Mouse (Mus musculus): ENCODE results near the gene Saal1. TPM values are rescaled to one million over a fixed set of nuclear protein-coding genes. Genes with fewer than 3 reads are reported as not detected.
A peak's percentile ranks its signal among the peaks of the same experiment; 100 is the strongest.

The Saal1 gene
- polyA plus RNA-seq, 1 experiment from 2014 or later: 11.8 TPM

DNA sequence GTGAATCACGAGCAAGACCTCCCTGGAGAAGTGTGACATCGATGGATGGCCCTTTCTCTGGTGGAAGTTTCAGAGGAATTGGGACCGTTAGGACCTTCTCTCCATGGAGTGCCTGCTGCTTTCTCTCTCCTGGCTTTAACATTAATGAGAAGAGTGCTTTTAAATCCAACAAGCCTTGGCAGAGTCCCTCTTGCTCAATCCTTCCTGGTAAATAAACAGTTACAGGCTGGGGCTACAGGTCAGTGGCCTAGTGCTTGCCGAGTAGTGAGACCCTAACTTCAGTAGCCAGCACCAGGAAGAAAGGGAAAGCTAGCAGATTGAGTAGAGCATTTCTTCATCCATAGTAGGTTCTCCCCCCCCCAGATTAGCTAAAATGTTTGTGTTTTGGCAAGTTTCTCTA is 22.0 kb upstream of the Saal1 start, which contains the start of gene Saa4:
Gene Saa4, minus strand, starts transcription at position 146 of the 400 bp plus-strand sequence.
- Histone ChIP-seq H3K9ac (ENCODE audit: low read depth, low read length) (peak within 1 kb of the TSS; percentile 40), H3K27ac (ENCODE audit: low read length) (peak within 1 kb of the TSS; percentile 41; the same call in 1 of the 2 replicates), H3K4me2 (ENCODE audit: low read depth, low read length) (peak within 1 kb of the TSS; percentile 22), H3K4me1 (ENCODE audit: control insufficient read depth, low read depth, low read length) (no peaks in the 10 kb centered on the region; the same call in 1 of the 2 replicates), H3K36me3 (ENCODE audit: control insufficient read depth, insufficient read depth) (no peaks in the 10 kb centered on the region), H3K4me3 (ENCODE audit: low read depth, low read length) (peak within 1 kb of the TSS; percentile 44), H3K27me3 (ENCODE audit: control insufficient read depth, insufficient read depth, low read depth, low read length) (no peaks in the 10 kb centered on the region), H3K9me3 (replicated peaks; ENCODE audit: control insufficient read depth, low read length) (no peaks in the 10 kb centered on the region)
- ATAC-seq (ENCODE audit: low read depth): peak; percentile 75
- 54% methylated on average over 4 of the region's 4 CpGs for WGBS (ENCODE audit: insufficient replicate concordance)

DNA sequence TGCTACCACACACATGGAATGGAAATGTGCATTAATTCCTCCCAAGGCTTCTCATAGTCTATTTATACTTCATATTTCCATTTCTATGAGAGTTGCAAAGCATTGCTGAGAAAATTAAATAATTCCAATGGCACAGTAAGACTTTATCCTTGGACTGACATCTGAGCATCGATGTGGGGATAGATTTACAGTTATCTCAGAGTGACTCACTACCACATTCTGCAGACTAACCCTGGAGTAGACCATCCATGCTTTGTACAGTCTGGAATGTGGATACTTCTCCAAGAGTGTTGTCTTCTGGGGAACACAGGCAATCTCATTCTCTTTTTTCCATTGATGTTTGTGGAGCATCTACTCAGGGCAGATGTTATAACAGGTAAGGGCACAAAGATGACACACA is 17.1 kb upstream of the Saal1 start:
- no peak overlapping the region for H3K27ac ChIP-seq (ENCODE audit: low read length)
- H3K9ac ChIP-seq (ENCODE audit: low read depth, low read length): no peak overlapping the region
- WGBS (ENCODE audit: insufficient replicate concordance): 57% methylated on average over 1 of the region's 1 CpGs
- peaks cover 5% of the 10 kb centered on the region for H3K4me1 ChIP-seq (ENCODE audit: control insufficient read depth, low read depth, low read length)
- no peak overlapping the region for H3K4me3 ChIP-seq (ENCODE audit: low read depth, low read length)
- no peaks in the 10 kb centered on the region for H3K9me3 ChIP-seq (replicated peaks; ENCODE audit: control insufficient read depth, low read length)
- H3K27me3 ChIP-seq (ENCODE audit: control insufficient read depth, insufficient read depth, low read depth, low read length): no peaks in the 10 kb centered on the region
- no peak overlapping the region for H3K4me2 ChIP-seq (ENCODE audit: low read depth, low read length)
- no peak for ATAC-seq (ENCODE audit: low read depth)
- no peaks in the 10 kb centered on the region for H3K36me3 ChIP-seq (ENCODE audit: control insufficient read depth, insufficient read depth)

DNA sequence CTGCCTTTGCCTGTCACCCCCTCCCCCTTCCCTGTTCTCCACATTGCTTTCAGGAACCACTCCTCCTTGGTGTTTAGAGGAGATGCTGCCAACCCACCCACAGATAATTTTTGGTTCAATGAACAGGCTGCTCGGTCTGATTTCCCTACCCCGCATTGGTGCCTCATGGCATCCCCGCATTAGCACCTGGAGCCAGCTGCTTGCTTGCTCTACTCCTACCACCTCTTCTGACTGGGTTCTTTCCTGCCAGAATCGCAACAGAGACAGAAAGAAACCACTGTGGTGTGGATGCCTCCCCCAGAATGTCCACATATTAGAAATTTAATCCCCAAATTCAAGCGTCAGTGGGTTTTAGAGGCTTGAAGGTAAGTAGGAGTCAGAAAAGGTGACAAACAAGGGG is 13.9 kb upstream of the Saal1 start:
- H3K9me3 ChIP-seq (replicated peaks; ENCODE audit: control insufficient read depth, low read length): no peaks in the 10 kb centered on the region
- H3K4me1 ChIP-seq (ENCODE audit: control insufficient read depth, low read depth, low read length): peaks cover 8% of the 10 kb centered on the region
- H3K4me2 ChIP-seq (ENCODE audit: low read depth, low read length): no peak overlapping the region
- H3K36me3 ChIP-seq (ENCODE audit: control insufficient read depth, insufficient read depth): no peaks in the 10 kb centered on the region
- H3K27me3 ChIP-seq (ENCODE audit: control insufficient read depth, insufficient read depth, low read depth, low read length): no peaks in the 10 kb centered on the region
- WGBS (ENCODE audit: insufficient replicate concordance): 55% methylated on average over 5 of the region's 5 CpGs
- H3K4me3 ChIP-seq (ENCODE audit: low read depth, low read length): no peak overlapping the region
- no peak for ATAC-seq (ENCODE audit: low read depth)
- H3K9ac ChIP-seq (ENCODE audit: low read depth, low read length): no peak overlapping the region
- H3K27ac ChIP-seq (ENCODE audit: low read length): no peak overlapping the region; the same call in 1 of the 2 replicates

DNA sequence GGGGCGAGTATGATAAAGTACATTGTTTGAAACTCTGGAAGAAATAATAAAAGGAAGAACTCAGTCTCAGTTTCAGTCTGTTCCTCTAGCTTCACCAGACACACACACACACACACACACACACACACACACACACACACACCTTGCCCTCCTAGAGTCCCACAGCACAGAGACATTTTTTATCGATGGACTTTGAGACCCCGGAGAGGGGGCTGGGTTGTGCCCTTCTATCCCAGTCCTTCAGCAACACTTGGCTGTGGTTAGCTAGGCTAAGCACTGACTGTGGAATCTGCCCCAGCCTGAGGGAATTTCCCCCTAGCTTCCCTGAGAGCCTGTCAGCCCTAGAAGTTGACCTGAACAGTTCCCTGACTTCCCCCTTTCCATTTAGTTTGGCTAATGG is 13.4 kb upstream of the Saal1 start:
- H3K27me3 ChIP-seq (ENCODE audit: control insufficient read depth, insufficient read depth, low read depth, low read length): no peaks in the 10 kb centered on the region
- H3K4me1 ChIP-seq (ENCODE audit: control insufficient read depth, low read depth, low read length): peaks cover 8% of the 10 kb centered on the region
- H3K4me2 ChIP-seq (ENCODE audit: low read depth, low read length): no peak overlapping the region
- H3K36me3 ChIP-seq (ENCODE audit: control insufficient read depth, insufficient read depth): no peaks in the 10 kb centered on the region
- no peak overlapping the region for H3K9ac ChIP-seq (ENCODE audit: low read depth, low read length)
- WGBS (ENCODE audit: insufficient replicate concordance): 64% methylated on average over 3 of the region's 3 CpGs
- H3K4me3 ChIP-seq (ENCODE audit: low read depth, low read length): no peak overlapping the region
- no peak overlapping the region for H3K27ac ChIP-seq (ENCODE audit: low read length)
- ATAC-seq (ENCODE audit: low read depth): peak; percentile 18; the same call in 1 of the 2 replicates
- H3K9me3 ChIP-seq (replicated peaks; ENCODE audit: control insufficient read depth, low read length): no peaks in the 10 kb centered on the region

DNA sequence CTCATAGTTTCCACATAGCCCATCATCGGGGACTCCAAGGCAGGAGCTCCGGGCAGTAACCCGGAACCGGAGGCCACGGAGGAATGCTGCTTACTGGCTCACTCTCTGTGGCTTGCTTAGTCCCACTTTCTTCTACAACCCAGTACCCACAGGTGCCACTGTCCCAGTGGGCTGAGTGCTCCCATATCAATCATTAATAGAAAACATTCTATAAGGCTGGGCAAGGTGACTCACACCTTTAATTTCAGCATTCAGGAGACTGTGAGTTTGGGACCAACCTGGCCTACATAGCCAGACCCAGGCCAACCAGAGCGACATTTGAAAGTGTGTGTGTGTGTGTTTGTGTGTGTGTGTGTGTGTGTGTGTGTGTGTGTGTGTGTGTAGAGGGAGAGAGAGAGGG is 12.9 kb upstream of the Saal1 start:
- Histone ChIP-seq H3K9ac (ENCODE audit: low read depth, low read length) (no peak overlapping the region), H3K27me3 (ENCODE audit: control insufficient read depth, insufficient read depth, low read depth, low read length) (no peaks in the 10 kb centered on the region), H3K9me3 (replicated peaks; ENCODE audit: control insufficient read depth, low read length) (no peaks in the 10 kb centered on the region), H3K36me3 (ENCODE audit: control insufficient read depth, insufficient read depth) (no peaks in the 10 kb centered on the region), H3K4me2 (ENCODE audit: low read depth, low read length) (no peak overlapping the region), H3K4me3 (ENCODE audit: low read depth, low read length) (no peak overlapping the region), H3K4me1 (ENCODE audit: control insufficient read depth, low read depth, low read length) (peaks cover 8% of the 10 kb centered on the region), H3K27ac (ENCODE audit: low read length) (no peak overlapping the region)
- no peak for ATAC-seq (ENCODE audit: low read depth)
- WGBS (ENCODE audit: insufficient replicate concordance): 90% methylated on average over 6 of the region's 6 CpGs

DNA sequence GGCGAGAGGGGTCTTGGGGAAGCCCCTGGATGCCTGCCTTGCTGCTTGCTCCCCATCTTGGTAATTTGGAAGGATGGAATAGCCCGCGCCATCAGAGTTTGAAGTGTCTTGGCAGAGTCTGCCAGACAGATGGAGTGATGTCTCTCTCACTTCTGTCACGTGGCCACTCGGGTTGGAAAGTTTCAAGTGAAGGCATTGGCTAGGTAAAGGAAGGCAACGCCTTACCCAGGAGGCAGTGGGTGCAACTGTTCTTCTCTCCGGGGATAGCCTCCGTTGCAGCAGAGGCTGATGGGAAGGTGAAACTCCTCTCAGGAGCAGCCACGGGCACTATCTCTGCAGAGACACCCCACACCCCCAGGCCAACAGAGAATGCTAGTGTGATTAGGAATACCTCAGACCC is 10.0 kb upstream of the Saal1 start:
- peaks cover 8% of the 10 kb centered on the region for H3K4me1 ChIP-seq (ENCODE audit: control insufficient read depth, low read depth, low read length)
- H3K9me3 ChIP-seq (replicated peaks; ENCODE audit: control insufficient read depth, low read length): no peaks in the 10 kb centered on the region
- WGBS (ENCODE audit: insufficient replicate concordance): 65% methylated on average over 9 of the region's 9 CpGs
- no peak overlapping the region; the same call in 1 of the 2 replicates for H3K9ac ChIP-seq (ENCODE audit: low read depth, low read length)
- H3K27me3 ChIP-seq (ENCODE audit: control insufficient read depth, insufficient read depth, low read depth, low read length): no peaks in the 10 kb centered on the region
- H3K36me3 ChIP-seq (ENCODE audit: control insufficient read depth, insufficient read depth): no peaks in the 10 kb centered on the region
- H3K27ac ChIP-seq (ENCODE audit: low read length): peak overlapping the region; percentile 90
- no peak for ATAC-seq (ENCODE audit: low read depth)
- 0 out of 2 replicates have a peak overlapping the region, but pooled peaks have one; percentile 6 for H3K4me2 ChIP-seq (ENCODE audit: low read depth, low read length)
- H3K4me3 ChIP-seq (ENCODE audit: low read depth, low read length): no peak overlapping the region

DNA sequence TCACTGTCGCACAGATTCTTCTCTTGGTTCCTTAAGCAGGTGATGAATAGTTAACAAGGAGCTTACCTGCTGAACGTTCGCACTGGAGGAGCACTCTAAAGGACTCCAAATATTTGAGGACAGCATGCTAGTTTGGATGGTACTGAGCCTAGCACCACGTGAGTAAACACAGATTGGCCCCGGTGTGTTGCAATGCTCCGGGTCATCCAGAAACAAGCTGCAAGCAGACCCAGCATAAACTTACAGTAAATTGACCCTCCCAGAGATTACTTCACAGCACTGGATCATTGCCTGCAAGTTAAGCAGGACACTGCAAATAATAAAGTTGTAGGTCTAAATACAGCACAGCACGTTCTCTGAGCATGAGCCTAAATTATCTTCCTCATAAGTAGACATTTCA is 9.0 kb upstream of the Saal1 start:
- Histone ChIP-seq H3K4me3 (ENCODE audit: low read depth, low read length) (no peak overlapping the region), H3K27ac (ENCODE audit: low read length) (peak overlapping the region; percentile 90), H3K9ac (ENCODE audit: low read depth, low read length) (no peak overlapping the region), H3K27me3 (ENCODE audit: control insufficient read depth, insufficient read depth, low read depth, low read length) (no peaks in the 10 kb centered on the region), H3K4me1 (ENCODE audit: control insufficient read depth, low read depth, low read length) (peaks cover 10% of the 10 kb centered on the region), H3K4me2 (ENCODE audit: low read depth, low read length) (no peak overlapping the region), H3K9me3 (replicated peaks; ENCODE audit: control insufficient read depth, low read length) (no peaks in the 10 kb centered on the region), H3K36me3 (ENCODE audit: control insufficient read depth, insufficient read depth) (no peaks in the 10 kb centered on the region)
- peak; percentile 93 for ATAC-seq (ENCODE audit: low read depth)
- WGBS (ENCODE audit: insufficient replicate concordance): 40% methylated on average over 7 of the region's 7 CpGs

DNA sequence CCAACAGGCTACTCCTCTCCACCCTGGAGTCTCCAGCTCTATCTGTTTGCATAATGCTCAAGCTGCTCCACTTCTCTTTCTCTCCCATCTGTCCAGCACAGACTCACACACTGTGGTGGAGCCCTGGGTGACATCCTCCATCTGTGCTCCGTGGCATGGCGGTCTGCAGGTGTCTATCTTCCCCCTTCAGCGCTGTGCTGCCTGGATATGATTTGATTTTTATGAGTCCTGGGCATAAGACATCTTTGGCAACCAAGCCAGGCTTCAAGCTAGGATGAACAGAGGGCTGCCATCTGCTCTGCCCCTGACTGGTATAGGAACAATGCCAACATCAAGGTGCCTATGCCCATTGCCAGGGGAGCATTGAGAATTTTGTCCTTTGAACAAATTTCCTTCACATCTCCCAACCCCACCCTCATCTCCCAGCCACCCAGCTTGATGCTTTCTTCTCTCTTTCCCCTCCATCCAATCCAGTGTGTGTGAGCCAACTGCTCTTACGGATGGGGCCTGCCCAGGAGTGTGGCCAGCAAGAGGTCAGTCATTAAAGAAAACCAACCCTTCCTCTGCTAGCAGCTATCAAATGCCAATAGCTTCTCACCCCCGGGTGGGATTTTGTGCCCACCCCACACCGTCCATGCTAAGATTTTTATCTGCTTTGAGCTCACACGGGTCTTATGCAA is 8.3 kb upstream of the Saal1 start:
- H3K36me3 ChIP-seq (ENCODE audit: control insufficient read depth, insufficient read depth): no peaks in the 10 kb centered on the region
- H3K4me2 ChIP-seq (ENCODE audit: low read depth, low read length): no peak overlapping the region
- no peaks in the 10 kb centered on the region for H3K27me3 ChIP-seq (ENCODE audit: control insufficient read depth, insufficient read depth, low read depth, low read length)
- H3K4me1 ChIP-seq (ENCODE audit: control insufficient read depth, low read depth, low read length): peaks cover 5% of the 10 kb centered on the region
- H3K9me3 ChIP-seq (replicated peaks; ENCODE audit: control insufficient read depth, low read length): no peaks in the 10 kb centered on the region
- no peak overlapping the region for H3K4me3 ChIP-seq (ENCODE audit: low read depth, low read length)
- peak overlapping the region; percentile 70 for H3K27ac ChIP-seq (ENCODE audit: low read length)
- no peak overlapping the region for H3K9ac ChIP-seq (ENCODE audit: low read depth, low read length)
- 57% methylated on average over 7 of the region's 7 CpGs for WGBS (ENCODE audit: insufficient replicate concordance)
- ATAC-seq (ENCODE audit: low read depth): no peak

DNA sequence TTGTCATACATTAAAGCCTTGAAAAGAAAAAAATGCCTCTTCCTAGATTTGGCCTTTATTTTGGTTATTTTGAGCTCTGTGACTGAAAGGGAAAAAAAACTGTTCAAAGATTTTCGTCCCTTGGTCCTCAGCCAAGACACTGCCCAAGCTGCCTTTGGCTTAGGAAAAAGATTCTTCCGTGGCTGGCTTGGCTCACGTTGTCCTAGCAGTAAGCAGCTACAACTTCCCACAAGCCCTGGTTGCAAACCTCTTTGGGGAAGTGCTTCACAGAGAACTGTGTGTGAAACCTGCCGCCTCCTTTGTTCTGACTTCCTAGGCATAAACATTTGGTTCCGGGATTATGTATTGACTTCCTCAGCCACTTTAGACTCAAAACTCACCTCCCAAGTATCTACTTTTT is 6.4 kb upstream of the Saal1 start:
- ATAC-seq (ENCODE audit: low read depth): no peak

More for the DNA sequence above, 6.4 kb upstream of the Saal1 start:
- H3K27me3 ChIP-seq (ENCODE audit: control insufficient read depth, insufficient read depth, low read depth, low read length): no peaks in the 10 kb centered on the region
- WGBS (ENCODE audit: insufficient replicate concordance): 32% methylated on average over 5 of the region's 5 CpGs
- H3K4me1 ChIP-seq (ENCODE audit: control insufficient read depth, low read depth, low read length): peaks cover 5% of the 10 kb centered on the region
- H3K4me2 ChIP-seq (ENCODE audit: low read depth, low read length): no peak overlapping the region
- H3K27ac ChIP-seq (ENCODE audit: low read length): no peak overlapping the region
- no peak overlapping the region for H3K9ac ChIP-seq (ENCODE audit: low read depth, low read length)
- no peak overlapping the region for H3K4me3 ChIP-seq (ENCODE audit: low read depth, low read length)
- H3K36me3 ChIP-seq (ENCODE audit: control insufficient read depth, insufficient read depth): no peaks in the 10 kb centered on the region
- no peaks in the 10 kb centered on the region for H3K9me3 ChIP-seq (replicated peaks; ENCODE audit: control insufficient read depth, low read length)
